Mouse (Mus musculus) lung, embryonic 14.5 days (tissue): ENCODE results near the gene Tub. TPM values are rescaled to one million over a fixed set of nuclear protein-coding genes. Genes with fewer than 3 reads are reported as not detected.

Experiments used
- ATAC-seq: fragments of 200-750 bp; cut with Nextera tagmentation; 2 replicates; pipeline ENCODE4 v1.8.0; 2017; ENCODE audit warnings: mild to moderate bottlenecking, moderate TSS enrichment, moderate library complexity; ENCODE audit not compliant: insufficient read depth
- DNase-seq: peaks from one replicate; pipeline ENCODE4 v3.0.0-alpha.2; 2015
- H3K27ac ChIP-seq: fragments of 300-500 bp; sonication (generic); 2 replicates; pipeline ENCODE4 v1.5.1; 2014; ENCODE audit warnings: low read depth, mild to moderate bottlenecking, moderate library complexity
- H3K27me3 ChIP-seq: fragments of 300-500 bp; sonication (generic); 2 replicates; pipeline ENCODE4 v1.6.1; 2014; ENCODE audit warnings: low read length, control low read depth; ENCODE audit not compliant: insufficient read depth
- H3K36me3 ChIP-seq: fragments of 300-500 bp; sonication (generic); 2 replicates; pipeline ENCODE4 v1.6.1; 2014; ENCODE audit warnings: control low read depth; ENCODE audit not compliant: insufficient read depth
- H3K4me1 ChIP-seq: fragments of 300-500 bp; sonication (generic); 2 replicates; pipeline ENCODE4 v1.6.1; 2014; ENCODE audit warnings: antibody characterized with exemption, control low read depth; ENCODE audit not compliant: insufficient read depth
- H3K4me2 ChIP-seq: fragments of 300-500 bp; sonication (generic); 2 replicates; pipeline ENCODE4 v1.6.1; 2014; ENCODE audit warnings: mild to moderate bottlenecking
- H3K4me3 ChIP-seq: fragments of 300-500 bp; sonication (generic); 2 replicates; pipeline ENCODE4 v1.5.1; 2014; ENCODE audit warnings: low read depth, low read length
- H3K9ac ChIP-seq: fragments of 300-500 bp; sonication (generic); 2 replicates; pipeline ENCODE4 v1.6.1; 2014
- H3K9me3 ChIP-seq: fragments of 300-500 bp; sonication (generic); 2 replicates; pipeline ENCODE4 v1.6.1; 2016; ENCODE audit warnings: low read depth, low read length, control low read depth
- CTCF ChIP-seq: IDR thresholded peaks from 2 replicates; pipeline ENCODE4 v1.5.1; 2016; ENCODE audit warnings: antibody characterized with exemption, low read depth
- WGBS: fragments of 180-500 bp; shearing (Covaris S2); extraction: QIAGEN DNeasy Blood & Tissue Kit; methylation state at CpG from one replicate; pipeline ENCODE4 v1.1.7; 2014; 5-methylcytosine and 5-hydroxymethylcytosine counted together
- polyA plus RNA-seq: library from polyadenylated mRNA; unstranded; fragments of >200 nt; fragmentation: Nextera tagmentation; extraction: Ambion mirVana; gene quantifications from 2 replicates; pipeline ENCODE4 v1.2.1, GENCODE M21; 2014

Tub gene
- polyA plus RNA-seq, 1 experiment from 2014 or later: 2.0 TPM

DNA sequence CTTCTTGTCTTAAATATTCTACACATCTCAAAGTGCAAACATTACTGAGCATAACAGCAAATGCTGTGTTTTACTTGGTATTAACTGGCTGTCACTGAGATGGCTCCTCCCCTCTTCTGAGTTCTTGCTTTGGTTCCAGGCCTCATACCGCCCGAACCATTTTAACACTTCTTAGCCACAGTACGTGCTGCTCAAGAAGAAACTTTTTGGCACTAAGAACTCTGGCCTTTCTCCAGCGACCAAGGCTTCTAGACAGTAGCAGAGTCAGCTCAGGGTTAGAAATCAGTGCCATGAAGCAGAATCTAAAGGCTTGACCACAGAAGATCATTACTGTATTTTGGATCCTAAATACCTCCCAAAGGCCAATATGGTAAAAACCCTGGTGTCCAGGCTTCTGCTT lies 119.5 kb downstream of the Tub start:
- TF ChIP-seq CTCF: no peak
- no peak for DNase-seq

DNA sequence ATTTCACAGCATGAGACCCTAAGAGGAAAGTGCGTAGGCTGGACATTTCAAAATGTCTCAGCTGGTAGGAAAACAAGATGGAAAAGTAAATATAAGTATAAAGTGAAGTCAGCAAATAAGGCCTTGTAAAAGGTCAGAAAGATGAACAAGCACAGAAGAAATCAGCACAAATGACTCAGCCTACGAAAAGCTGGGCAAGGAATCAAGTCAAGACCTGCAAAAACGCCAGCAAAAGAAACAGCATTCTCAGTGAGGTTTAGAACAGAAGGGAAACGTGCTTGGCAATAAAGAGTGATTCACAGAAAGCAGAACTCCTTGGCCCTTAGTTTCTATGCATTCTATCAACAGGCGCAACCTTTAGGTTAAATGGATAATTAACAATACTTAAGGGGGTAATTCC lies 122.2 kb downstream of the Tub start:
- ATAC-seq: no peak
- H3K9ac ChIP-seq: no peak overlapping the region
- 68% methylated on average over 5 of the region's 5 CpGs for WGBS
- no peak overlapping the region for H3K27ac ChIP-seq
- no peaks in the 10 kb centered on the region for H3K9me3 ChIP-seq
- H3K4me3 ChIP-seq: no peak overlapping the region
- no peaks in the 10 kb centered on the region for H3K36me3 ChIP-seq
- H3K27me3 ChIP-seq: no peaks in the 10 kb centered on the region
- no peaks in the 10 kb centered on the region for H3K4me1 ChIP-seq
- no peak for TF ChIP-seq CTCF
- DNase-seq: no peak
- H3K4me2 ChIP-seq: no peak overlapping the region

More for the DNA sequence above, 119.5 kb downstream of the Tub start:
- H3K9me3 ChIP-seq: no peaks in the 10 kb centered on the region
- WGBS: 79% methylated on average over 4 of the region's 4 CpGs
- H3K9ac ChIP-seq: no peak overlapping the region
- no peak overlapping the region for H3K27ac ChIP-seq
- H3K36me3 ChIP-seq: no peaks in the 10 kb centered on the region
- H3K4me3 ChIP-seq: no peak overlapping the region
- no peaks in the 10 kb centered on the region for H3K27me3 ChIP-seq
- ATAC-seq: no peak
- H3K4me1 ChIP-seq: no peaks in the 10 kb centered on the region
- no peak overlapping the region for H3K4me2 ChIP-seq

DNA sequence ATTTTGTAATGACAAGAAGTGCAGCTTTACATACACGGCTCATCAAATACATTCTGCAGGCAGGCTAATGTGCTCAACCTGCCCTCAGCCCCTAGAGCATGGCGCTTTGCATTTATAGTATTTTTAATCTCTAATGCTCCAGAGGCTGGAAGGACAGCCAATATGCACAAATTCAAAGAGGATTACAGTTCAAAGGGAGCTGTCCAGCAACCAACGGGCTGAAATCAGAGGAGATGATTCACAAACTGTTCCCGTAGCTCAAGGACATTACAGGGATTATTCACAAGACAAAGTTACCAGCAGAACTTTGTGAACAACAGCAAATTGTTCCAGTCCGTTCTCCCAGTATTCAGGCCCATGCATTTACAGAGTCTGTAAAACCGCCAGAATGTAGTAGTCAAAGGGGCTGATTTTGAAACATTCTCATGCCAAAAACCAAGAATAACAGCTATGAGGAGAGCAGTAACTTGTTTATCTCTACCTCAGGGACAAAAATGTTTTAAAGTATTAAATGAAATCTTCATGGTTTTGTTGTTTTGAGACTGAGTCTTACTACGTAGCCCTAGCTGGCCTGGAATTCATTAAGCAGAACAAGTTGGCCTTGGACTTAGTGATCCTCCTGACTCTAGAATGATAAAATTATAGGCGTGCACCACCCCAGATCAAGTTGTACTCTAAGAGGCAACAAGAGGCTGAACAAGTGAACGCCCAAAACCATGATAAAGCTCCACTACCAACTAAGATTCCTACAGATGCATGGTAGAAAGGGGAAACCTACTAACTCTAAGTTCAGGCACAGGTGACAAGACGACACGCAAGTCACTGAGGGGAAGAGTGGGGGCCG lies 132.4 kb downstream of the Tub start:
- Histone ChIP-seq H3K9ac (no peak overlapping the region), H3K27me3 (peaks cover 16% of the 10 kb centered on the region), H3K4me2 (peak overlapping the region; percentile 63), H3K27ac (no peak overlapping the region), H3K9me3 (no peaks in the 10 kb centered on the region), H3K36me3 (no peaks in the 10 kb centered on the region), H3K4me1 (no peaks in the 10 kb centered on the region; the same call in 1 of the 2 replicates), H3K4me3 (peak overlapping the region; percentile 46)
- no peak for TF ChIP-seq CTCF
- DNase-seq (peak; percentile 86), ATAC-seq (no peak)
- WGBS: 20% methylated on average over 12 of the region's 12 CpGs

DNA sequence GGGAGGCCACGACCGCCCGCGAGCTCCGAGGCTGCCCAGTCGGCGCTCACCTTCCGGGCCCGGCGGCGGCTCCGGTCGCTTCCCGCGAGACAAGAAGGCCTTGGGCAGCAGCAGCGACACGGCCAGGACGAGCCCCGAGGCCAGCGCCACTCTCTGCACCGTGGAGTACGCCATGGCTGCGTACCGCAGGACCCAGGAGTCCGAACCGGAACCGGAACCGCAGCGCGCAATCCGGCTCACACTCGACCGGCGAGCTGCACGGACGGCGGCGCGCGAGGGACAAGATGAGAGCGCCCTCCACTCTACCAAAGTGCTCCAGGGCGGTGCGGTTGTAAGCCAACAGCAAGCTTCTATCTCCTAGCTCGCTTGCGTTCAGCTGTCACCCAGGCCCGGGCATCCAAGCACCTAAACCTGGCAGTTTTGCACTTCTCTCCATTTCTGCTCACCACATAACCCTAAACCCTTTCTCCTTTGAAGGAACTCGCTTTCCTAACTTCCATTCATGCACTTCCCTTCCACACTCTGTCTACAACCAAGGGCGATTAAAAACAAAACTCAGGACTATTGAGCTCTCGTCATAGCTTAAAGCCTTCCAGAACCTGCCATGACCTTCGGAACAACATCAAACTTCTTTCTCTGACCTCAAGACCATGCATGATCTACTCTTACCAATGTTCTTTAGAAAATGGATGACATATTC lies 133.1 kb downstream of the Tub start, which contains the start of gene Ric3:
Gene Ric3, minus strand, starts transcription at position 219 of the 700 bp plus-strand sequence.
- 4% methylated on average over 50 of the region's 50 CpGs for WGBS
- Histone ChIP-seq H3K4me3 (peak within 1 kb of the TSS; percentile 46), H3K36me3 (no peaks in the 10 kb centered on the region), H3K27me3 (peaks cover 16% of the 10 kb centered on the region), H3K4me1 (no peaks in the 10 kb centered on the region; the same call in 1 of the 2 replicates), H3K4me2 (peak within 1 kb of the TSS; percentile 63), H3K9me3 (no peaks in the 10 kb centered on the region), H3K27ac (no peak within 1 kb of the TSS), H3K9ac (no peak within 1 kb of the TSS)
- DNase-seq: peak; percentile 27
- no peak for ATAC-seq
- no peak for TF ChIP-seq CTCF

DNA sequence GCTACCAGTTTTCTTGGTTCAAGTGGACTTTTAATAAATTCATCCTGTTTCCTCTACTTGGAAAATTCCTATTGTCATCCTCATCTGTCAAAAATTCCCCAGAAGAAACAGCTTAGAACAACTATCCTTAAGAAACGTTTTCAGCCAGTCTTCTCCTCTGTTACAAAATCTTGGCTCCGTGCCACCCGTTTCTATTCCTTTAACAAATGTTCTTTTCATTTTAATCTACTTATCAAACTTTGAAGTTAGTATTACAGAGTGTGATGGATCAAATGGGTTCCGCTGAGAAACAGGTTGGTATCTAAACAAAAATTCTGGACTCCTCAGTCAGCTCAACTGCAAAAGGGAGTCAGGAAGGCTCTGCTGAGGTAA lies 133.7 kb downstream of the Tub start:
- 67% methylated on average over 4 of the region's 4 CpGs for WGBS
- Histone ChIP-seq H3K27me3 (peaks cover 16% of the 10 kb centered on the region), H3K4me2 (no peak overlapping the region), H3K27ac (no peak overlapping the region), H3K9ac (no peak overlapping the region), H3K9me3 (no peaks in the 10 kb centered on the region), H3K36me3 (no peaks in the 10 kb centered on the region), H3K4me1 (no peaks in the 10 kb centered on the region; the same call in 1 of the 2 replicates), H3K4me3 (no peak overlapping the region)
- TF ChIP-seq CTCF: no peak
- ATAC-seq (no peak), DNase-seq (peak; percentile 1)

Other genes with a start within 250 kb of the Tub start
- not detected in 2 replicates for gene Olfr512, start 237.0 kb upstream of the Tub start, polyA plus RNA-seq
- gene Olfr513, start 199.4 kb upstream of the Tub start, polyA plus RNA-seq: not detected in 2 replicates
- gene Olfr514, start 124.3 kb upstream of the Tub start, polyA plus RNA-seq: not detected in 2 replicates
- not detected in 2 replicates for gene Olfr516, start 99.8 kb upstream of the Tub start, polyA plus RNA-seq
- not detected in 2 replicates for gene Olfr517, start 78.0 kb upstream of the Tub start, polyA plus RNA-seq
- gene Olfr518, start 65.3 kb upstream of the Tub start, polyA plus RNA-seq: not detected in 2 replicates
- not detected in 2 replicates for gene Olfr519, start 55.9 kb upstream of the Tub start, polyA plus RNA-seq
- gene Nlrp10, start 20.2 kb upstream of the Tub start, polyA plus RNA-seq: 0.22 and 0.65 TPM in 2 replicates
- gene Eif3f, start 15.9 kb upstream of the Tub start, polyA plus RNA-seq: 108 and 119 TPM in 2 replicates
- gene Ric3, start 133.0 kb downstream of the Tub start, polyA plus RNA-seq: 1.1 and 1.7 TPM in 2 replicates
- 11.8 and 15.0 TPM in 2 replicates for gene Lmo1, start 224.9 kb downstream of the Tub start, polyA plus RNA-seq